Mouse (Mus musculus) cerebellum, postnatal 4 days (tissue): ENCODE results near the gene Lck.
A peak's percentile ranks its signal among the peaks of the same experiment; 100 is the strongest.

ENCODE experiments used
- DNase-seq, 2 experiments: peaks; one replicate each; pipeline ENCODE4 v3.0.0; 2022; ENCODE audit warnings: low spot score in 2 of 2, mixed read lengths in 1 of 2

The Lck gene

GRCm38 (mm10) chr4:129573430-129573829, at the start of gene Lck:
Gene Lck (minus strand): TSS chr4:129573641.
- no peak for DNase-seq

GRCm38 (mm10) chr4:129622803-129623535, 49.5 kb upstream of the Lck start:
- DNase-seq = no peak

DNA sequence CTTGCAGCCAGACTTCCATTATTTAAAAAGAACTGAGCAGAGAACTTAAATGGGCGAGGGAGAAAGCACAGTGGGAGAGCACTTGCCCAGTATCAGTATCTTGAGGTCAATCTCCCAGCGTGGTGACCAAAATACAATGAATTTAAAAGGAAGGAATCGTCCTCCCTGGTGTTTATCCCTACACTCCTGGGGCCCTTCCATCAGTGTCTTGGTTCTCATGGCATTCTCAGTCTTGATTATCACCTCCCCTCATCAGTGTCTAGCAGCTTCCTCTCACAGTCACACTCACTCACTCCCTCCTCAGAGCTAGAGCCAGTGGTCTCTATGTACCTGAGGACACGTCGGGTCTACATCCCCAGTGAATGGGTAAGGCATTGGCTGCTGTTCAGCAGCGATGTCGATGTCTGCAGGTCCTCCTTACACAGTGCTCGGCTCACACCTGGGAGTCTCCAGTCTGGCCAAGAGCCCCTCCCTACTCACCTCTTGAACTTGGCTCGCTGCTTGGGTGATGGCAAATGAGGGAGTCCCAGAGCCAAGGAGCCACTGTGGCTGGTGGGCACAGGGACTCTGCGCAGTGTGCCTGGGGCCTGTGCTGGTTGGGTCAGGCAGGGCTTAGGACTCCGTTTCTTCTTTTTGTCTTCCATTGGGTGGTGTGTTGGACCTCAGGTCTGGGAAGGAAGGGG, 48.8 kb upstream of the Lck start:
- no peak for DNase-seq

DNA sequence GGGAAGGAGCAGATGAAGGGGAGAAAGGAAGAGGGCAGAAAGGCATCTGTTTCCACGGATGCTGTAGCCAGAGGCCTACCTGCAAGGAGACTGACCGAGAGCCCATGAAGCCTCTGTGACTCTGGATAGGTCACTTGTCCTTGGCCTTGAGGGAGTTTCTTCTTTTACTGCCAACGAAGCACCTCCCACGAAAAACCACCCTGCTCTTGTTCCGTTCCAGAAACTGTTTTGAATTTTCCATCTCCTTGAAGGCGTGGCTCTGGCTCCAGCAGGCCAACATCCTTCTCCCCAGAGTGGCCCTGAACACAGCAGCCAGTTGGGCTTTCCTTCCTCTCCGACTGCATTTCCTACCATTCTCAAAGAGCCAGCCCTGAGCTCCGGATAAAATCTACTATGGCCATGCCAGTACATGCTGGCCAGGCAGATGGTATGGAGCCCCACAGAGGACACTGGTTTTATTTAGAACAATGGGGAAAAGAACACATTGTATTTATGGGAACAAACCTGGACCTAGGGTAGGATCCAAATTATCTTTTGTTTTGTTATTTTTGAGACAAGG, 47.9 kb upstream of the Lck start:
- DNase-seq = no peak

- DNase-seq = no peak
Observed at GRCm38 (mm10) chr4:129620419-129621282, 47.2 kb upstream of the Lck start.

DNA sequence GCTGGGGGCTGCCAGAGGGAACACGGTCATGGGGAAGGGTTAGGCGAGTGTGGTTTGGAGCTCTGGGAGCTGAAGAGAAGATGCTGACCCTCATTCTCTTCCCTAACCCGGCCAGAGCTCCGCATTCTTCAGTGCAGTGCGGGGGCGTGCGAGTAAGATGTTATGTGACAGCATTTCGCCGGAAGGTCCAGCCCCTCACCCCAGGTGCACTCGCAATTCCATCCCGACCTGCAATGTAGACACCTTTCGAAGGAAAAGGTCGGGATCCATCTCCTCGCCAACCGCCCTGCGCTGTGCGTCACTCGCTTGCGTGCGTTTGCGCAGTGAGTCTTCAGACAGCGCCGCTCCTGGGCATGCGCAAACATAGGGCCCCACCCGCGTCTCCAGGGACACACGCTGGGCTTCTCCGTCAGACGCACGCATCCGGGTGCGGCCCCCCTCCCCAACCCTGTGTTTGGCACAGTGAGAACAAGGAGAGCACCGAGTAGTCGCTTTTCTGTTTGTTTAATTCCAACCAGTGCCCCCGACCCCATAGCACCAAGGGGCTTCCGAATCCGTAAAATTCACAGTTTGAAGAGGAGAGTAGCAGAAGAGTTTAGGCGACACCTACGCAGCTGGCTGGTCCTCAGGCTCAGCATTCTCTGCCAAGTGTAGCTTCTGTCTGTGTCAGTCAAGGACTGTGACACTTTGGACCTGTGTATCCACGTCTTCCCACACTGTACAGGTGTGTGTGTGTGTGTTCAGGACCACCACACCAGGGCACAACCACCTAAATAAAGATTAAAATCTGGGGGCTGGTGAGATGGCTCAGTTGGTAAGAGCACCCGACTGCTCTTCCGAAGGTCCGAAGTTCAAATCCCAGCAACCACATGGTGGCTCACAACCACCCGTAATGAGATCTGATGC, 45.6 kb upstream of the Lck start, which contains the start of gene Iqcc:
Gene Iqcc, minus strand, starts transcription at position 314 of the 906 bp plus-strand sequence.
- peak; percentile 90 to 92 for DNase-seq

GRCm38 (mm10) chr4:129618031-129618430, 44.6 kb upstream of the Lck start:
- no peak for DNase-seq

- DNase-seq = no peak
Observed at GRCm38 (mm10) chr4:129617121-129617641, 43.7 kb upstream of the Lck start.

DNA sequence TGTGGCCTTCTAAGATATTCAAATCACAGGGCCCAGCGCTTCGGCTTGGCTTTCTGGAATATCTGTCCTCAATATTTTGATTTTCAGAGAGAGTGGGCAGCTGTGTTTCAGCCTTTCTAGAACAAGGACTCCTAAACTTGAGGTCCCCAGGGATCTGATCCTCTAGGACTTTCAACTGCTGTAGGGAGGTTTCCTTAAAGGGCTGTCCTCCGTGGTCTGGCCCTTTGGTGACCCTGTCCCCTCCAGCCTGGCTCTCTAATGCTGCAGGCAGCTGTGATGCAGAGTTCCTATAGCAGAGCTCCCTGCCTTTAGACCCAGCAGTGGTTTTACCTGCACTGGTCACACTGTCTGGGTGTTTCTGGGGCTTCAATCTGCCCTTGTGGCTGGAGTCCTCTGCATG, 43.2 kb upstream of the Lck start:
- DNase-seq = no peak

- DNase-seq = no peak
Observed at GRCm38 (mm10) chr4:129615801-129616290, 42.4 kb upstream of the Lck start.

- no peak for DNase-seq
Observed at GRCm38 (mm10) chr4:129614093-129614492, 40.7 kb upstream of the Lck start, which contains the start of gene Dcdc2b. Gene Dcdc2b (minus strand): TSS chr4:129614257.

GRCm38 (mm10) chr4:129610472-129610871, 37.0 kb upstream of the Lck start:
- DNase-seq = no peak

- DNase-seq = no peak
Observed at GRCm38 (mm10) chr4:129610026-129610425, 36.6 kb upstream of the Lck start.

DNA sequence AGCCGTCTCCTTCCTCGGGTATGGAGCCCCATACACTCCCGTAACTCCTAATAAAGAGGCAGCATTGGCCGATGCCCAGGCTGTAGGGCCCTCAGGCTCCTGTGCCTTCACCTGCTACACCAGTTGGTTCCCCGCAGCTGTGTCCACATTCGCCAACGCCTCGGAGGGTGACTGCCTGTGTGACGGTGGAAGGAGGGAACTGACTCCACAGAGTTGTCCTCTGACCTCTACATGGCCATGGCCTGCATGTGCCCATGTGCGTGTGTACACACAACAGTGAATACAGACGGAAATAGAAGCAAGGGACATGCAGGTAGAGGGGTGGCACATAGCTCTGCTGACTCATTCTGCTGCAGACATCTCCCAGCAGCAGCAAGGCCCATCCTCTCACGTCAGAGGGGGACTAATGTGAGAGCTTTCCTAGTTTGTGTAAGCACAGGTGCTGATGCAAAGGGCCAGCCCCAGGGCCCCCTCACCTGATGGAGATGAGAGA, 35.7 kb upstream of the Lck start:
- DNase-seq = no peak

DNA sequence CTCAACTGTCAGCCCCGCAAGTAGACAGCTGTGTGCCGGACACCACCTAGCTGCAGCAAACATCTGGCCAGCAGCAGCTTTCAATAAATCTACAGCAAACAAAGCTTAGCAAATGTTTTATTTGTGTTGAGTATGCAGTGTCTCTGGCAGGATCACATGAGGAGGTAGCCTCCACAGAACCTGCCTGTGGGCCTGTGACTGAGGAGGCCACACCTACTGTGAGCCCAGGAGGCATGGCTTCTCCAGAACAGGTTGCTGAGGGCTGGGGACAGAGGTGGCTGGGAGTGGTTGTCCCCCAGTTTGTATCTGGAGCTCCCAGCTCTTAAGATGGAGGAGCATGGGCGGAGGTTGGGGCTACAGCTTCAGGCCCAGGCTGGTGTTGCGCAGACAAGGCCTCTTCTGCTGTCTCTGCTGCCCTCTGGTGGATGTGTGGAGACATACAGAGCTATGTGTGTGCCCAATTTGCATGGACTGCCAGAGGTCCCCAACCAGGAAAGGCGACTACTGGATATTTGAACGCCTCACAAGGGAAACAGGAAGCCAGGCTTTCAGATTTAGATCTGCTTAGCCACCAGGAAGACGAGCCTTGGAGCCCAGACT, 35.1 kb upstream of the Lck start:
- peak; percentile 60 to 81 for DNase-seq

- peak; percentile 56 to 78 for DNase-seq
Observed at GRCm38 (mm10) chr4:129600233-129601158, 27.1 kb upstream of the Lck start, which contains the start of the genes Eif3i and Tmem234. Gene Eif3i (minus strand): TSS chr4:129600648. Gene Tmem234 (plus strand): TSS chr4:129600668.

- no peak for DNase-seq
Observed at GRCm38 (mm10) chr4:129588865-129589264, 15.4 kb upstream of the Lck start.

GRCm38 (mm10) chr4:129586943-129587342, 13.5 kb upstream of the Lck start:
- no peak for DNase-seq
